Mouse (Mus musculus): ENCODE data around the gene Utp20.

Utp20 gene

GRCm38 (mm10) chr10:88716986-88717755 is 109.4 kb downstream of the Utp20 start:
- DNase-seq (ENCODE audit: low spot score), result no peak

GRCm38 (mm10) chr10:88715621-88716020 is 111.0 kb downstream of the Utp20 start:
- no peak for DNase-seq (ENCODE audit: low spot score)

GRCm38 (mm10) chr10:88714744-88715143 is 111.9 kb downstream of the Utp20 start:
- DNase-seq (ENCODE audit: low spot score), result no peak

- no peak for DNase-seq (ENCODE audit: low spot score)
Observed at GRCm38 (mm10) chr10:88712359-88712758, 114.2 kb downstream of the Utp20 start.

GRCm38 (mm10) chr10:88708671-88709523 is 117.7 kb downstream of the Utp20 start:
- DNase-seq (ENCODE audit: low spot score), result no peak

GRCm38 (mm10) chr10:88700938-88701337 is 125.7 kb downstream of the Utp20 start:
- no peak for DNase-seq (ENCODE audit: low spot score)

Measured in spleen, adult 12 weeks (tissue).